In the genomic region with DNA sequence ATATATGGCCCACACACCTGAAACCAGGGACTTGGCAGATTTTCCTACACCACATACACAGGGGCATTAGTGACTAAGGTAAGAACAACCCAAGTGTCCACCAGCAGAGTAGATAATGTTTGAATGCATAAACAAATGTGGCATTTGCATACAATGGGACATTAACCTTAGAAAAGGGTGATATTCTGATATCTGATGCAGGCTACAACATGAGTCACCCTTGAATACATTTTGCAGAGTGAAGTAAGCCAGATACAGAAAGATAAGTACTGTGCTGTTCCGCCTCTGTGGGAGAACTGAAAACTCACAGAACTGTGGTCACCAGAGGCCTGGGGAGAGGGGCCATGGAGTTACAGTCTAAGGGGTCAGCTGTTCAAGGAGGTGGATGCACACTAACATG, we compare ENCODE assay signal across 11 mouse cellular contexts.
A peak's percentile ranks its signal among the peaks of the same experiment; 100 is the strongest.
DNase-seq lines count a peak whose midpoint lies in the region; ATAC-seq and TF ChIP-seq lines count a peak whose summit lies in the region.
"Had no signal": no experiment of that assay in that cellular context is flagged by ENCODE, and none has a peak within 500 bp of the region (broad histone marks: within the 10 kb centered on the region; RNA-seq: fewer than 3 reads in every experiment).

No protein-coding gene starts in this region.

- ATAC-seq in forebrain, embryonic 12.5 days (ENCODE audit: low FRiP score): no peak
- ATAC-seq in forebrain, embryonic 11.5 days (replicated peaks; ENCODE audit: low FRiP score): no peak
- ATAC-seq in kidney, postnatal 0 days (replicated peaks; ENCODE audit: low FRiP score, low read depth): 0 out of 2 replicates have a peak, but pooled peaks have one; percentile 4
- ATAC-seq in inflammation-experienced regulatory T-cells, adult 6 months: peak; percentile 20

- no peaks in the 10 kb centered on the region for H3K9me3 ChIP-seq in forebrain, embryonic 12.5 days
- no peaks in the 10 kb centered on the region for H3K9me3 ChIP-seq in forebrain, embryonic 11.5 days (ENCODE audit: control insufficient read depth, low read length)
- H3K9me3 ChIP-seq in kidney, postnatal 0 days (replicated peaks; ENCODE audit: low read length): no peaks in the 10 kb centered on the region
- H3K9me3 ChIP-seq: embryonic facial prominence, embryonic 13.5 days had no signal

- no peak for DNase-seq in forebrain, embryonic 11.5 days (ENCODE audit: low spot score)
- DNase-seq in kidney, postnatal 0 days (ENCODE audit: low spot score): no peak
- DNase-seq in kidney, adult 8-10 months: no peak
- DNase-seq in 416B (ENCODE audit: low read depth): peak; percentile 83
- DNase-seq in embryo, embryonic 10.5 days (ENCODE audit: low spot score): no peak
- no peak for DNase-seq in kidney, postnatal 14 days
- DNase-seq: gastrocnemius, postnatal 14 days had no signal

- no peak for TF ChIP-seq CTCF in kidney, postnatal 0 days (IDR thresholded peaks at IDR 0.05; ENCODE audit: low read depth)

- H3K27me3 ChIP-seq in forebrain, embryonic 12.5 days: 0 out of 2 replicates have a peak, but pooled peaks cover 3% of the 10 kb centered on the region
- no peaks in the 10 kb centered on the region for H3K27me3 ChIP-seq in forebrain, embryonic 11.5 days (ENCODE audit: control insufficient read depth, insufficient read depth, low read length)
- no peaks in the 10 kb centered on the region for H3K27me3 ChIP-seq in kidney, postnatal 0 days (ENCODE audit: insufficient read depth, low read length)
- H3K27me3 ChIP-seq: embryonic facial prominence, embryonic 13.5 days had no signal

- no peak overlapping the region for H3K4me2 ChIP-seq in forebrain, embryonic 12.5 days
- H3K4me2 ChIP-seq in forebrain, embryonic 11.5 days (ENCODE audit: low read depth, low read length, severe bottlenecking): no peak overlapping the region
- no peak overlapping the region for H3K4me2 ChIP-seq in kidney, postnatal 0 days (ENCODE audit: low read length)

- H3K27ac ChIP-seq in forebrain, embryonic 12.5 days: peak overlapping the region; percentile 47; the same call in 1 of the 2 replicates
- H3K27ac ChIP-seq in forebrain, embryonic 11.5 days (ENCODE audit: low read depth, low read length): no peak overlapping the region
- H3K27ac ChIP-seq in kidney, postnatal 0 days: no peak overlapping the region
- H3K27ac ChIP-seq: liver, embryonic 14.5 days had no signal

- no peaks in the 10 kb centered on the region for H3K36me3 ChIP-seq in forebrain, embryonic 12.5 days (replicated peaks)
- H3K36me3 ChIP-seq in forebrain, embryonic 11.5 days (ENCODE audit: control insufficient read depth, insufficient read depth, low read length): no peaks in the 10 kb centered on the region
- no peaks in the 10 kb centered on the region for H3K36me3 ChIP-seq in kidney, postnatal 0 days (ENCODE audit: insufficient read depth, low read length)
- H3K36me3 ChIP-seq: embryonic facial prominence, embryonic 13.5 days had no signal

- no peak overlapping the region for H3K4me3 ChIP-seq in forebrain, embryonic 12.5 days (replicated peaks)
- H3K4me3 ChIP-seq in forebrain, embryonic 11.5 days (ENCODE audit: low read depth, low read length): no peak overlapping the region
- no peak overlapping the region for H3K4me3 ChIP-seq in kidney, postnatal 0 days (replicated peaks; ENCODE audit: low read depth, low read length)
- H3K4me3 ChIP-seq: embryonic facial prominence, embryonic 13.5 days had no signal

- H3K9ac ChIP-seq in forebrain, embryonic 12.5 days: no peak overlapping the region
- no peak overlapping the region for H3K9ac ChIP-seq in forebrain, embryonic 11.5 days (ENCODE audit: low read length)
- H3K9ac ChIP-seq in kidney, postnatal 0 days (ENCODE audit: low read depth, low read length): no peak overlapping the region
- H3K9ac ChIP-seq: embryonic facial prominence, embryonic 13.5 days; liver, embryonic 14.5 days had no signal

- H3K4me1 ChIP-seq in forebrain, embryonic 12.5 days: peaks cover 47% of the 10 kb centered on the region
- peaks cover 18% of the 10 kb centered on the region for H3K4me1 ChIP-seq in forebrain, embryonic 11.5 days (replicated peaks; ENCODE audit: control insufficient read depth, insufficient read depth, low read length)
- peaks cover 15% of the 10 kb centered on the region; the same call in 1 of the 2 replicates for H3K4me1 ChIP-seq in kidney, postnatal 0 days (replicated peaks; ENCODE audit: insufficient read depth, low read length)

- WGBS in forebrain, embryonic 12.5 days: 85% methylated on average over 1 of the region's 1 CpGs
- 88% methylated on average over 1 of the region's 1 CpGs for WGBS in forebrain, embryonic 11.5 days
- WGBS in kidney, postnatal 0 days: 65% methylated on average over 1 of the region's 1 CpGs

Comparison
In these comparisons a context has a peak if more than half of its experiments do, and no peak if none do; other contexts are left out.
1. ATAC-seq: peak in kidney, postnatal 0 days (single experiment) and inflammation-experienced regulatory T-cells, adult 6 months (single experiment); none in forebrain, embryonic 12.5 days (single experiment) and forebrain, embryonic 11.5 days (single experiment).